Mouse (Mus musculus): ENCODE measurements around the gene Cenps.

GRCm38 (mm10) chr4:149126663-149127062, 10.8 kb downstream of the Cenps start, which contains the start of gene Cort:
- no peak for TF ChIP-seq CTCF (IDR thresholded peaks at IDR 0.05; ENCODE audit: extremely low read depth, insufficient read depth, low read length)
- TF ChIP-seq POLR2A (IDR thresholded peaks at IDR 0.05; ENCODE audit: extremely low read depth, insufficient read depth, low read length): no peak
